Mouse (Mus musculus): ENCODE data around the gene Cadps.

- TF ChIP-seq CTCF (IDR thresholded peaks at IDR 0.05; ENCODE audit: borderline replicate concordance, control insufficient read depth, extremely low read depth, insufficient read depth, low read length, poor library complexity) (no peak), POLR2A (IDR thresholded peaks at IDR 0.05; ENCODE audit: control insufficient read depth, extremely low read depth, insufficient read depth, low read length, poor library complexity) (no peak)
Observed at GRCm38 (mm10) chr14:12638762-12639161, 184.1 kb downstream of the Cadps start.
